Mouse (Mus musculus): ENCODE results near the gene Adcy9.

GRCm38 (mm10) chr16:4289507-4289906 lies 130.8 kb downstream of the Adcy9 start:
- TF ChIP-seq CTCF (IDR thresholded peaks at IDR 0.05; ENCODE audit: low read depth): peak; percentile 51
- TF ChIP-seq EP300 (IDR thresholded peaks at IDR 0.05; ENCODE audit: low read depth): no peak
